Mouse (Mus musculus) adrenal gland, adult 10 weeks (tissue): ENCODE results near the gene E130208F15Rik. TPM values are rescaled to one million over a fixed set of nuclear protein-coding genes. Genes with fewer than 3 reads are reported as not detected.

Experiments
- polyA plus RNA-seq: library from polyadenylated mRNA; stranded (reverse); fragments of 350-450 nt; fragmentation: Illumina TruSeq; extraction: RNeasy Lipid Tissue Mini Kit (QIAGEN cat#74804); gene quantifications from one replicate; pipeline ENCODE4 v1.2.3, GENCODE M21; 2014; ENCODE audit warnings: low read depth, low replicate concordance

E130208F15Rik gene
- polyA plus RNA-seq, result 1.2 TPM

DNA sequence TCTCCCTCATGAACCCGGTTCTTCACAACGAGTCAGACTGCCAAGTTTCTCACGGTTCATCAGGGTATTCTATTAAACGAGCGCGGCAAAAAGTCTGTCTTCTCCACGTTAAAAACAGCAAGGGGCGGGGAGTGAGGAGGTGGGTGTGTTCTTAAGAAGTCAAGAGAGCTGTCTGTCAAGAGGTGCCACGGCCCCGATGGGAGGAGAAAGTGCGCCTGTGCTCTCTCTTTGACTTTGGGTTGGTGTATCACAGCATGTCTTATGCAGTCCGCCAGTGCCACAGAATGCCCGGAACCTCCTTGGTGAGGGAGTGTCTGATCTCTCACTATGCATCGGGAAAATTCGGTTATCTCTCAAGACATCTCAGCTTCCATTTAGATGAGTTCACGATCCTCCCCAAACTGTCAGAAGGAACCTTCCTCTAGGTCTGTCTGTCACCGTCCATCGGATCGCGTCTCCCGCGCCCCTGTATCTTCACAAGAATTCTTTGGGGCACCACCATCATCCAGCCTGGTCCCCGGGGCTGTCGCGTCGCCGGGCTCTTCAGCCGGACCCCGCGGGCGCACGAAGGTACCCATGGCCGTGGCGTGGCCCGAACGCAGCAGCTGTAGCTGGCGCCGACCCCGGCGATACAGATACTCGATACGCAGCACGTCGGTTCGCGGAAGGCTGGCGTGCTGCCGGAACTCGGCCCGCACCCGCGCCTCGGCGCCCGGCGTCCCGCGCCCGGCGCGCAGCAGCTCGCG, at the start of gene E130208F15Rik:
E130208F15Rik (plus strand) TSS at position 202 of the 746 bp plus-strand sequence.

DNA sequence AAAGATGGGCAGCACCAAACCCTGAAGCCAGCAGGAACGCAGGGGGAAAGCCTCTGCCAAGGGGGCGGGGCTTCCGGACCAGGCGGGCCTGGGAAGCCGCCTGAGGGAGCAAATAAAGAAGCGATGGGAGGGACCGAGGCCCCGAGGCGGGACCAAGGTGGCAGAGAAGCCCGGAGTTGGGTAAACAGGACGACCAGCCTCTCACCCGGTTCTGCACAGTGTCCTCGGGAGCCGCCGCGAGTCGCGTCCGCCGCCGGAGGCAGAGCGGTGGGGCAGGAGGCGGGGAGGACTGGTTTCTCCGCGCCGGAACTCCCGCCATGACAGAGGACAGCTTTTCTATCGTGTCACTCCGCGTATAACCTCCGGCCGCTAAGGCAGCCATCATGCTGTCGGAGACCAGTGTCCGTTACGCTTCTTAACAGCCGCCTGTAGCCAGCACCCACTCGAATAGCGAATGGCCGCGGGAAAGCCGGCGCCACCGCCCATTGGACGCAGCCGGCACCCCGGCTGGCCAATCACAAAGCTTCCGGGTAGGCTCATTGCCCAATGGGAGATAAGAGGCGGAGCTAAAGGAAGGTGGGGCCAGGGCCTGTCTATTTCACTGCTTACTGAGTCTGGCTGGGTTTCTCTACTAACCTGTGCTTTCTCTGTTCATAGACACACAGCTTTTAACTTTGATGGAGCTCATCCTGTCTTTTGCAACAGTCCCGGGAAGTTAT, 41.4 kb upstream of the E130208F15Rik start, which contains the start of the genes Thap8 and Wdr62:
Thap8 (plus strand) TSS at position 144 of the 719 bp plus-strand sequence.
Wdr62 (minus strand) TSS at position 469 of the 719 bp plus-strand sequence.

DNA sequence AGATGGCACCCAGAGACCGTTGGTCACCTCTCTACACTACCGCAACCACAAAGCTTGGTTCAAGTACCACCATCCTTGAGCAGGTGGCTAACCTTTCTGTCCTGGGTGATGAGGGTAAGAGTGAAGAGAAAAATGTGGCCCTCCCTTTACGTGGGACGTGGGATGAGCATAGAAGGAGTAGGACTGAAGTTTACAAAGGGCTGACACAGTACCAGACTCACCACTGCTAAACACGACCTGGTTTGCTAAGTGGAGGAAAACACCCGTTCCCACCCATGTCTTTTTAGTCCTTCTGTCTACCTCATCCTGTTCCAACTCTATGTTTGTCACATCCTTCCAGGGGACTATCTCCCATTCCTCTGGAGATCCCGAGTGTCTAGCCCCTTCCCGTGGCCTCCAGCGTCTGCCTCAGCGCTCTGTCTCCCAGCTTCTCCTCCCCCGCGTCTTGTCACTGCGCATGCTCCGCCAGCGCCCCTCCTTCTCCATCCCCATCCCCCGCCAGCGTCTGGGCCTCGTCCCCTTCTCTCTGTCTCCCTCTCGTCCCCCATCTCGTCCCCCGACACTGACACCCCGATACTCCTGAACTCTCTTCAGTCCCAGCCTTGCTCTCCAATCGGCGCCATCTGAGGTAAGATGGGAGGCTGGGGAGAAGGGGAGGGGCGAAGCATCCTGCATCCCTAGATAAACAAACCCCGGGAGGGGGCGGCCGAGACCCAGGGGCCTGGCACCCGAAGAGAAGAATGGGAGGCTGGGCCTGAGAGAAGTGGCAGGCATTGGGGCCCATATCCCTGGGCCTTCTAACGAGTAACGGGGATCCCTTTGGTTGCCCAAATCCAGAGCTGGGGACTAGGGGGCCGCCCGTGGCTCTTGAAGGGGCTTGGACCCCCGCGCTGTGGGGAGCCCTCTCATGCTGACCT, 30.1 kb upstream of the E130208F15Rik start, which contains the start of gene Clip3:
Clip3 (plus strand) TSS at position 514 of the 917 bp plus-strand sequence.

DNA sequence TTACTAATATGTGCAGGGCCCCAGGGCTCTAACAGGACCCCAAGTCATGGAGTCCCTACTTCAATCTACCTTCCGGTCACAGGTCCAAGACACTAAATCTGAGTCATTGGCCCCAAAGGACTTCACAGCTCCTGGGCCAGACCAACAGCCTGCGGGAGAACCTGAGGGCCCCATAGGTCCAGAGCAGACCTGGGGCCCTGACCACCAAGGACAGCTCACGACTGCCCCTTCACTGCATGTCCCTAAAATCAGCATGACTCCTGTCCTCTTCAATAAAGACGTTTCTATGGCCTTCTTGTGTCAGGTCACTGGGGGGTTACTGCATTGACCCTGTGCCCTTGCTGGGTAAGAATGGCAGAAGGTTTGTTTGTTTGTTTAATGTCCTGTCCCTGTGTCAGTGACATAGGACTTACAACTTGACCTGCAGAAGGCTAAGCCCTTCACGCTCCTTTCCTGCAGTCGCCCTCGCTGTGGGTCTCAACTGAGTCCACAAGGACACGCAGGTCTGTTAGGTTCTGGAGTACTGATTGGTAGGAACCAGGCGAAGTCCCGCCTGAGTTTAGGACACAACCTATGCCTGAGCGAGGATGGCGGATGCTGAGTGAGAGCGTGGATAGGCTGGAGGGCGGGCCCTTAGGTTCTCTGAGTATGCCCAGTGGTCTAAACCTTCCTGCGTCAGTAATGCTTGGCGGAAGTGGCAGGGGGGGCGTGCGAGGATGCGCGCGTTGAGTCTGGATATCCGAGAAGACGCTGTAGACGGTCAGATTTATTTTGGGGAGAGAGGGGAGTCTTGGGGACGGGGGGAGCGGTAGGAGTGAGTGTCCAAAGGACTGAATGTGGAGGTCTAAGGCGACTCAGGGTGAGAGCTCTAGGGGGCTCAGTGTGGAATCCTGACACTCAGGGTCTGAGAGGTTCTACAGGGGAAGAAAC, 13.2 kb upstream of the E130208F15Rik start, which contains the start of gene Alkbh6:
Alkbh6 (plus strand) TSS at position 642 of the 930 bp plus-strand sequence.

DNA sequence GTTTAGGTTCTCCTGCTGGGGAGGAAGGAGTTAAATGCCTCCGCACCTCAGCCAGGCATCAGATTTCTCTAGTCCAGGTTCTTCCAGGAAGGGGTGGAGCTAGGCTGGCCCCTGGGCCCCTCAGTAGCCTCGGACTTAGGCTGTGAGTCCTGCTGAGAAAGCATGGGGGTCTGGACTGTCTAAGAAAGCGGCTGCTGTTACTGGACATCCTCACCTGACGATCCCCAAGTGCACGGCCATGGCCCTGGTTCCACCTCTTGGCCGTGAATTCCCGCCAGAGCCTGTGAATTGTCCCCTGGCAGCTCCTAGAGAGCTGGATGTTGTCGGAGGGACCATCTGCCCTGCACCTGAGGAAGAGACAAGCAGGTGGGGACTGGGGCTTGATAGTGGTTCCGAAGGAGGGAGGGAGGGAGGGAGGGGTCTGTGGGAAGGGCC, 6.8 kb upstream of the E130208F15Rik start, which contains the start of gene Syne4:
Syne4 (plus strand) TSS at position 87 of the 435 bp plus-strand sequence.

DNA sequence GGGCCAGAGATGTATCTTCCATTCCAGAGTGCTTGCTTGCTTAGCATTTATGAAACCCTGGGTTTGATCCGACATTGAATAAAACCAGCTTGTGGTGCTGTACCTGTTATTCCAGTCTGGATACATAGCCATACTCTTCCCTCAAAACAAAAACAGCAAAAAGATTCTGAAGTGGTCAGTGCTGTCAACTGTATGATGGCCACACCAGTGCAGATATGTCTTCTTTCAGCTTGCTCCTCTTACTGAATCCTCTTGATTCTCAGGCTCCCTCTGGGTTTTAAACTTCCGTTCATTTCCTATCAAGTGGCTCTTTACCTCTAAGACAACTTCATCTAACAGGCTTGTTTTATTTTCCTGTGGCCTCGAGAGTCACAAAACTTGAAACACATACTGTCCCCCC, 2.3 kb downstream of the E130208F15Rik start, which contains the start of gene Sdhaf1:
Sdhaf1 (minus strand) TSS at position 101 of the 400 bp plus-strand sequence.

GRCm38 (mm10) chr7:30362652-30363343, 41.3 kb downstream of the E130208F15Rik start, which contains the start of gene Lrfn3:
Gene Lrfn3 (minus strand): TSS chr7:30362772.

Other genes starting within 250 kb of the E130208F15Rik start
- gene Zfp82, start 248.8 kb upstream of the E130208F15Rik start, polyA plus RNA-seq, result 1.8 TPM
- not detected for gene Gm26920, start 231.3 kb upstream of the E130208F15Rik start, polyA plus RNA-seq
- 2.0 TPM for gene Zfp566, start 231.2 kb upstream of the E130208F15Rik start, polyA plus RNA-seq
- 142 TPM for gene Zfp260, start 227.0 kb upstream of the E130208F15Rik start, polyA plus RNA-seq
- gene Zfp382, start 199.8 kb upstream of the E130208F15Rik start, polyA plus RNA-seq, result 3.9 TPM
- 49.5 TPM for gene Zfp146, start 152.0 kb upstream of the E130208F15Rik start, polyA plus RNA-seq
- 2.9 TPM for gene Cox7a1, start 137.6 kb upstream of the E130208F15Rik start, polyA plus RNA-seq
- 171 TPM for gene Capns1, start 122.9 kb upstream of the E130208F15Rik start, polyA plus RNA-seq
- gene Polr2i, start 89.8 kb upstream of the E130208F15Rik start, polyA plus RNA-seq, result not detected
- 7.1 TPM for gene Tbcb, start 89.5 kb upstream of the E130208F15Rik start, polyA plus RNA-seq
- not detected for gene Ovol3, start 86.0 kb upstream of the E130208F15Rik start, polyA plus RNA-seq
- not detected for gene Thap8, start 41.6 kb upstream of the E130208F15Rik start, polyA plus RNA-seq
- 0.12 TPM for gene Wdr62, start 41.3 kb upstream of the E130208F15Rik start, polyA plus RNA-seq
- gene Clip3, start 30.0 kb upstream of the E130208F15Rik start, polyA plus RNA-seq, result 14.6 TPM
- 5.4 TPM for gene Alkbh6, start 13.0 kb upstream of the E130208F15Rik start, polyA plus RNA-seq
- gene Syne4, start 6.9 kb upstream of the E130208F15Rik start, polyA plus RNA-seq, result 2.3 TPM
- gene Sdhaf1, start 2.2 kb downstream of the E130208F15Rik start, polyA plus RNA-seq, result 3.0 TPM
- 1.4 TPM for gene Lrfn3, start 41.0 kb downstream of the E130208F15Rik start, polyA plus RNA-seq
- gene Tyrobp, start 92.0 kb downstream of the E130208F15Rik start, polyA plus RNA-seq, result 3.2 TPM
- gene Hcst, start 98.1 kb downstream of the E130208F15Rik start, polyA plus RNA-seq, result not detected
- not detected for gene Nfkbid, start 100.0 kb downstream of the E130208F15Rik start, polyA plus RNA-seq
- gene Aplp1, start 123.8 kb downstream of the E130208F15Rik start, polyA plus RNA-seq, result 8.6 TPM
- not detected for gene Kirrel2, start 135.9 kb downstream of the E130208F15Rik start, polyA plus RNA-seq
- gene Nphs1, start 136.6 kb downstream of the E130208F15Rik start, polyA plus RNA-seq, result not detected
- gene Prodh2, start 171.9 kb downstream of the E130208F15Rik start, polyA plus RNA-seq, result not detected
- gene Arhgap33, start 213.3 kb downstream of the E130208F15Rik start, polyA plus RNA-seq, result 0.23 TPM
- 50.0 TPM for gene Hspb6, start 230.4 kb downstream of the E130208F15Rik start, polyA plus RNA-seq
- 1.5 TPM for gene Proser3, start 230.6 kb downstream of the E130208F15Rik start, polyA plus RNA-seq
- 6.5 TPM for gene Lin37, start 238.1 kb downstream of the E130208F15Rik start, polyA plus RNA-seq
- 13.9 TPM for gene U2af1l4, start 241.6 kb downstream of the E130208F15Rik start, polyA plus RNA-seq
- gene Gm49396, start 241.6 kb downstream of the E130208F15Rik start, polyA plus RNA-seq, result 3.4 TPM
- 31.7 TPM for gene Psenen, start 241.9 kb downstream of the E130208F15Rik start, polyA plus RNA-seq
- not detected for gene Igflr1, start 243.7 kb downstream of the E130208F15Rik start, polyA plus RNA-seq